Mouse (Mus musculus) frontal cortex, adult (tissue): ENCODE measurements around the gene Usp29.
A peak's percentile ranks its signal among the peaks of the same experiment; 100 is the strongest.
"Not testable (repeated sequence)": the region's sequence is repeated elsewhere in the genome, so short reads cannot be mapped to it uniquely, and the experiment has no call there.

Experiments
- ATAC-seq: cut with Nextera tagmentation; 2 replicates; pipeline ENCODE4 v1.9.2; 2017; ENCODE audit warnings: mild to moderate bottlenecking, moderate library complexity, mixed read lengths; ENCODE audit not compliant: low TSS enrichment

Usp29 gene

GRCm38 (mm10) chr7:6765240-6765639 lies 34.9 kb downstream of the Usp29 start:
- ATAC-seq: peak; percentile 73; the same call in 1 of the 2 replicates

- ATAC-seq: no peak
Measured at GRCm38 (mm10) chr7:6770286-6770685, 39.9 kb downstream of the Usp29 start.

- not testable (repeated sequence) for ATAC-seq
Measured at GRCm38 (mm10) chr7:6773865-6774413, 43.6 kb downstream of the Usp29 start.

GRCm38 (mm10) chr7:6776314-6777059 lies 46.1 kb downstream of the Usp29 start:
- ATAC-seq: peak; percentile 97

- ATAC-seq: no peak
Measured at GRCm38 (mm10) chr7:6777107-6777506, 46.7 kb downstream of the Usp29 start.

GRCm38 (mm10) chr7:6777689-6778088 lies 47.3 kb downstream of the Usp29 start:
- ATAC-seq: no peak

- ATAC-seq: no peak
Measured at GRCm38 (mm10) chr7:6779172-6779571, 48.8 kb downstream of the Usp29 start.

GRCm38 (mm10) chr7:6781541-6781940 lies 51.2 kb downstream of the Usp29 start:
- no peak for ATAC-seq

- no peak for ATAC-seq
Measured at GRCm38 (mm10) chr7:6784340-6785073, 54.1 kb downstream of the Usp29 start.

GRCm38 (mm10) chr7:6787000-6787399 lies 56.6 kb downstream of the Usp29 start:
- no peak for ATAC-seq

GRCm38 (mm10) chr7:6788101-6788500 lies 57.7 kb downstream of the Usp29 start:
- no peak for ATAC-seq

GRCm38 (mm10) chr7:6791286-6792065 lies 61.1 kb downstream of the Usp29 start:
- ATAC-seq: no peak

GRCm38 (mm10) chr7:6793240-6793639 lies 62.9 kb downstream of the Usp29 start:
- ATAC-seq: no peak

GRCm38 (mm10) chr7:6793811-6794210 lies 63.4 kb downstream of the Usp29 start:
- no peak for ATAC-seq

GRCm38 (mm10) chr7:6797408-6797807 lies 67.0 kb downstream of the Usp29 start:
- no peak for ATAC-seq

- no peak for ATAC-seq
Measured at GRCm38 (mm10) chr7:6799105-6799805, 68.9 kb downstream of the Usp29 start.

GRCm38 (mm10) chr7:6800586-6801441 lies 70.4 kb downstream of the Usp29 start:
- ATAC-seq: no peak

GRCm38 (mm10) chr7:6801642-6802041 lies 71.3 kb downstream of the Usp29 start:
- ATAC-seq: no peak

- ATAC-seq: peak; percentile 52; the same call in 1 of the 2 replicates
Measured at GRCm38 (mm10) chr7:6810556-6810955, 80.2 kb downstream of the Usp29 start.

GRCm38 (mm10) chr7:6814971-6815370 lies 84.6 kb downstream of the Usp29 start:
- ATAC-seq: no peak
